Mouse (Mus musculus): ENCODE measurements around the gene Plekha4.
A peak's percentile ranks its signal among the peaks of the same experiment; 100 is the strongest.
"Not testable (repeated sequence)": the region's sequence is repeated elsewhere in the genome, so short reads cannot be mapped to it uniquely, and the experiment has no call there.

Gene Plekha4

DNA sequence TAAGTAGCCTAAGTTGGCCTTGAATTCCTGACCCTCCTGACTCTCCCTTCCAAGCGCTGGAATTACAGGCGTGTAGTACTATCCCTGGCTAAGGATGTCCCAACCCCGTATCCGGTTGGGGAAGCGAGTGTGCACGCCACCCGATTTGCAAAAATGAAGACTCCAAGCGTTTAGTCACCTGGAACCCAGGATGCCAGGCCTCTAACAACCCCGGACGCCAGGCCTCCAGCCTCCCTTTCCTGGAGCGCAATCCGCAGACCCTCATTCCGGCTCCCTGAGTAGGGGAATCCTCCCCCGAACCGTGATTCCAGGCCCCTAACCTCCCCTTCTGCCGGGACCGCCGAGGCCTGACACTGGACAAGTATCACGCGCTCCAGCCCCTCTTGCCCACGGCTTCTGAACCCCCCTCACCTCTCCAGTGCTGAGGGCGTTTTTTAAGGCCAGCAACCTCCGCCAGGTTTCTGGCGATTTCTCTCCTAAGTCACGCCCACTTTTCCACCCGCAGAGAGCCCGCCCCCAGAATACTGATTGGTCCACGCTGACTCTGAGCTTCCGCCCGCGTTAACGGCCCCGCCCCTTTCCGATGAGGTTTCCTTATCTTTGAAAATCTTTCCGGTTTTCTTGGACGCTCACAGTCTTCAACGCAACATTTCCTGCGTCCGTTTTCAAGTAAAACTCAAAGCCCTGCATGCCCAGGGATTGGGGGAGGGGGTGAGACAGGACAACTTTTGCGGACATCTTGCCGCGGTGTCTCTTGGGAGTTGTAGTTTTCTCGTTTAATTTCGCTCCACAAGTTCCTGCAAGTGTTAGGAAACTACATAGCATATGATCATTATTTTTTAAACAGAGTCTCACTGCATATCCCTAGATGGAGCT, 16.0 kb upstream of the Plekha4 start, which contains the start of gene Nucb1:
TSS of gene Nucb1 (minus strand) at position 495 of the 876 bp plus-strand sequence.
- DNase-seq: peak; percentile 93

DNA sequence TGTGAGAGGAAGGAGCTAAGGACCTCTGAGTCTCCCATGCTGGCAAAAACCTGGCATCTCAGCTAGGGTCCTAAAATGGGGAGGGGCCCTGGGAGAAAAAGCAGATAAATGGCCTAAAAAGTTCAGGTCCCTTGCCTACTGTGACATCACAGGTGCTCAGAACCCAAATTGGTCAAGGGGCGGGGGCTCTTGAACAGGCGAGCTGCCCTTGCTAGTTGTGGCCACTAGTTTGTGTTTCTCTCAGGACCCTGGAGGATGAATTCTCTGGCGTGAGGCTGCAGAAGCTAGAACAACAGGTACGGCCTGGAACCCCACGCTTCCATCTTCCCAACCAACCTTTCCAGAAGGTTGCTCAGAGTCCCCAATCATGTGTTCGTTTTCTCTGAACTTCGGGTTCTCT, 11.7 kb upstream of the Plekha4 start:
- no peak for DNase-seq

DNA sequence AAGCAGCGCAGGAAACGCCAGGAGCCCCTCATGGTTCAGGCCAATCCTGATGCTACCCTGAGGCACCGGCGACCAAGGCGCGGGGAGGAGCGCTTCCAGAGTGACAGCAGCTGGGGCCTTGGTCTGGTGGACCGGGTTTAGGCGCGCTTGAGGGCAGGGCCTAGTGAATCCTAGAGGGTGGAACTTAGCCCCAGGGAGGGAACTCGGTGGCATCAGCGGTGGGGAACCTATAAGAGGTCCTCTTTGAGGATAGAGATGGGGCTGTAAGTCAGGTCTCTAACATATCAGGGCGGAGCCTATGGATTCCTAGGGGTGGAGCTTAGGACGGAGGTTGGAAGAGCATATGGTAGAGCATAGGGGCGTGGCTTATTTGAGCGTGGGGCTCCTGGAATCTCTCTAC, 10.7 kb upstream of the Plekha4 start:
- no peak for DNase-seq

DNA sequence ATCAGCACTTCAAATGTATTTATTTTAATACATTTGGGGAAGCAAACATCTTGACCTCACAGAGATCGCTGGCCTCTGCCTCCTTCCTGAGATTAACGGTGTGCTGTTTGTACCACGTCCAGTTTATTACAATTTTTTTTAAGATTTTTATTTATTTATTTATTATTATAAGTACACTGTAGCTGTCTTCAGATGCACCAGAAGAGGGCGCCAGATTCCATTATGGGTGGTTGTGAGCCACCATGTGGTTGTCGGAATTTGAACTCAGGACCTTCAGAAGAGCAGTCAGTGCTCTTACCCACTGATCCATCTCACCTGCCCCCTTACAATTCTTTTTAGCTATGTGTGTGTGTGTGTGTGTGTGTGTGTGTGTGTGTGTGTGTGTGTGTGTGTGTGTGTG, 9.3 kb upstream of the Plekha4 start:
- DNase-seq: not testable (repeated sequence)

DNA sequence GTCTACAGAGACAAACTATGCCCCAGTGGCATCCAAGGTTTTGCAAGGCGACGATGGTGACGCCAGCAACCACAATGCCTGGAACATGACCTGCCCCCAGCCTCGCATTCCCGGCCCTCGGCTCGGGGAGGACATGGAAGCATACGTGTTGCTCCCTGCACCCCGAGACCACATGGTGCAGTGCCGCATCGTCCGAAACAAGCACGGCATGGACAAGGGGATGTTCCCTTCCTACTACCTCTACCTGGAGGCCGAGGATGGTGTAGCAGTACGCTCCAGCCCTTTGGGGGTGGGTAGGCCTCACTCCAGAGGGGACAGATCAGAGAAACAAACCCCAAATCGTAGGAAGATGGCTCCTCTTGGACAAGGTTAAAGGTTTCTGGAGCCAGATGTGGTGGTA, 7.5 kb upstream of the Plekha4 start:
- no peak for DNase-seq

DNA sequence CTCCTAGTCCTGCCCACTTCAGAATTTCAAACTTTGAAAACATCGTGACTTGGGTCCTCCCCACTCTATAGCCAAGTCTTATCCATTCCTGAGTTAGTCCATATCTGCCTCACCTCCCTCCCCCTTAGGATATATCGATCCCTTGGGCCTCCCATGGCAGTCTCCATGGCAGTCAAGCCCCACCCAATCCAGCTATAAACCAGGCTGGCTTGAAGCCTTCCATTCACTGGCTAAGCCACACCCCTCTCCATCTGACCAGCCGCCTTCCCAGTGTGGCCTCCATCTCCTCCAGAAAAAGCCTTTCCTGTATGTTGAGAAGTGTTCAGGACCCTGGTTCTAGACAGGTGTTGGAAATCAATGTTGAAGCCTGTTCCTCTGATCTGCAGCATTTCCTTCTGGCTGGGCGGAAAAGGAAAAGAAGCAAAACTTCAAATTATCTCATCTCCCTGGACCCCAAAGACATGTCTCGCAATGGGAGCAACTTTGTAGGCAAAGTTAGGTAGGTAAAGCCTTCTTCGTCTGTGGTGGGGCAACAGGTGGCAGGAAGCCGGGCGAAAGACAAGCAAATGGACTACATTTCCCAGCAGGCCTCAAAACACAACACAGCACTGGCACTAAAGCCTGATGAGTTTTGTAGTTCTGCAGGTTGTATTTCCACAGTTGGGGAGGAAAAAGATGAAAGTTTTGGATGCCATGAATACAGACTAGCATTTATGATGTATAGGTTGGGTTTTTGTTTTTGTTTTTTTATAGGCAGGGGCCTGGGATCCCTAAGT, 6.6 kb upstream of the Plekha4 start:
- no peak for DNase-seq

DNA sequence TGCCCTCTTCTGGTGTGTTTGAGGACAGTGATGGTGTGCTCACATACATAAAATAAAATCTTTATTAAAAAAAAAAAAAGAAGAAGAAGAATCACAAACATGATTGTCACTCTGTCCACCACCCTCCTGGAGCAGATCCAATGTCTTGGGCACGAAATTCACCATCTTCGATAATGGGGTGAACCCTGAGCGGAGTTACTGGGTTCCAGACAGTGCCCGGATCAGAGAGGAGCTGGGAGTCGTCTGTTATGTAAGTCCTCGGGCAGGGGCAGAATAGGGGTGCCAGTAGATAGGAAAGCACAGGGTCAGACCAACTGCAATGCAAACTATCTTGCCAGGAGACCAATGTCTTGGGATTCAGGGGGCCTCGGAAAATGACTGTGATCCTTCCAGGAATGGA, 5.5 kb upstream of the Plekha4 start:
- DNase-seq: no peak

DNA sequence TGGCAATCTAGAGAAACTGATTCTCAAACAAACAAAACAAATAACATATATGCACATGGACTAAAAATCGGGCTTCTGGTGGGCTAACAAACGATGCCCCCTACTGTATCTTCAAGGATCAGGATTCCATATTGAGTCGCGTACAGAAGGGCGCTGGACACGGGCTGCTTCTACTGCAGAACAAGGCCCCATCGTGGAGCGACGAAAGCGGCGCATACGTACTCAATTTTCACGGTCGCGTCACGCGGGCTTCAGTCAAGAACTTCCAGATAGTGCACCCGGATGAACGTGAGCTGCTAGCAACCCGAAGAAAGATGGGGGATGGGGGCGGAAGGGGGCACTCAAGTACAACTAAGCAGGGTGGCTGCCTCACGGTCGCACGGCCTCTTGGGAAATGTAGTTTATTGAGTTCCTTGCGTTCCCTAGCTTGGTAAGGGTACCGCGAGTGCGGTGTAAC, 4.4 kb upstream of the Plekha4 start:
- DNase-seq: peak; percentile 88

DNA sequence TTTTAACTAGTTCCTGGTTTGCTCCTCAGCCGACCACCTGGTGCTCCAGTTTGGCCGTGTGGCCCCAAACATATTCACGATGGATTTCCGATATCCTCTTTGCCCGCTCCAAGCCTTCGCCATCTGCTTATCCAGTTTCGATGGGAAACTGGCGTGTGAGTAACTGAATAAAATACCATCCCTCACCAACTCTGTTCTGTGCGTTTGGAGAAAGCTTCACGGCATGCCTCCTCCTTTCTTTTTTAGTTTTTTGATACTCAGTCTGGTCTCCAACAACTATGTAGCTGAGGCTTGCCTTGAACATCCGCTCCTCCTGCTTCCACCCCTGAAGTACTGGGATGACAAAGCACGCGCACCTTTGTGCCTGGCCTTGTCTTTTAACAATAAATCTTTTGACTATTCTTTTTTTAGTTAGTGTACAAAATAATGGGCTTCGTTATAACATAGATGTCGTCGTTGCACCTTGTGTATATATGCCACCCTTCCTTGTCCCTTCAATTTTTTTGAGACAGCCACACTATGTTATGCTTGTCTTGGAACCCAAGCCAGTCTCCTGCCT, 3.9 kb upstream of the Plekha4 start:
- DNase-seq: no peak

DNA sequence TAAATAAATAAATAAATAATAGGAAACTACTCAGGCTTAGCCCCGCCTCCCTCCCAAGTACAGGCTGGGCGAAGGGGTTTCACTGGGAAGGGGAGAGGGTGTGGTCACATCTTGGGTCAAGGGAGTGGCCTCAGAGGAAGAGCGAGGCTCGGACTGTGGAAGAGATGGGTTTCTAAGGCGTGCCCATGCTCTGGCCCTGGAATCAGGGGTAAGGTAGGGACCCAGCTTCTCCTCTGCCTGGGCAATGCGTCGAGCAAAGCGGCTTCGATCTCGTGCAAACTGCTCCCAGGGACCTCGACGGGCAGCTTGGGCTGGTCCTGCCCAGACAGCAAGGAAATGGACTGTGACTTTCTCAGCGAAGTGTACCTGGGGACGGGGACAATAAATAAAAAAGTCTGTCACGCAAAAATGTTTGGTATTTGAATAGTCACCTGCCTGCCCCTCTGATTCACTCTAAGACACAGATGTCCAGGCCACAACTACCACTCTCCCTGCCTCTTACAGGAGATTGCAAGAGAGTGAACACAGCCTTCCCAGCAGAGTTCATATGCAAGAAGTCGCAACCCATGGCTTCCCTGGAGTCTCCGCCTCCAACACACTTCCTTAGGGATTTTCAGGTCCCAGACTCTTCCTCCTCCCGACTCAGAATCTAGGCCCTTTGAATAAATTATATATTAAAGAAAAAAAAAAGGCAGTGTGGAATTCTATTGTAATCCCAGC, 3.0 kb upstream of the Plekha4 start:
- no peak for DNase-seq

DNA sequence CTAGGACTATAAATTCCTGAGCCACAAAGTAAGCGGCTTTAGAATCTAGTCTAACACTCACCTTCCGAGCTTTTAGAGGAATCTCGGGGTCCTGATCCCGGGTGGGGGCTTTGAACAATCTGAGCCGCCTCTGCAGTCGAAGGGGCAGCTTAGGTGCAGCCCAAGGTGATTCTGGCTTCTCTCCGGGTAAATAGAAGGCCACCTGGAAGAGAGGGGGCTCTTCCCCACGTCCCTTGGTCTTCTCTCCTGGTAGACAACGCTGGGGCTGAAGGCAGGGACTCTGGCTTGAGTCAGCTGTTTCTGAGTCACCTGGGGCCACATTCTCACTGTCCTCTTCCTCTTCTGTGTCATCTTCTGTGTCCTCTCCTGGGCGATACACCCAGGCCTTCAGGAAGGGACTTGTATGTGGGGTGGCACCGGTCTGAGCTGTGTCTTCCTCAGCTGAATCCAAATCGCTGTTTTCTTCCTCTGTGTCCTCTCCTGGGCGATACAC, 2.4 kb upstream of the Plekha4 start:
- DNase-seq: peak; percentile 23

DNA sequence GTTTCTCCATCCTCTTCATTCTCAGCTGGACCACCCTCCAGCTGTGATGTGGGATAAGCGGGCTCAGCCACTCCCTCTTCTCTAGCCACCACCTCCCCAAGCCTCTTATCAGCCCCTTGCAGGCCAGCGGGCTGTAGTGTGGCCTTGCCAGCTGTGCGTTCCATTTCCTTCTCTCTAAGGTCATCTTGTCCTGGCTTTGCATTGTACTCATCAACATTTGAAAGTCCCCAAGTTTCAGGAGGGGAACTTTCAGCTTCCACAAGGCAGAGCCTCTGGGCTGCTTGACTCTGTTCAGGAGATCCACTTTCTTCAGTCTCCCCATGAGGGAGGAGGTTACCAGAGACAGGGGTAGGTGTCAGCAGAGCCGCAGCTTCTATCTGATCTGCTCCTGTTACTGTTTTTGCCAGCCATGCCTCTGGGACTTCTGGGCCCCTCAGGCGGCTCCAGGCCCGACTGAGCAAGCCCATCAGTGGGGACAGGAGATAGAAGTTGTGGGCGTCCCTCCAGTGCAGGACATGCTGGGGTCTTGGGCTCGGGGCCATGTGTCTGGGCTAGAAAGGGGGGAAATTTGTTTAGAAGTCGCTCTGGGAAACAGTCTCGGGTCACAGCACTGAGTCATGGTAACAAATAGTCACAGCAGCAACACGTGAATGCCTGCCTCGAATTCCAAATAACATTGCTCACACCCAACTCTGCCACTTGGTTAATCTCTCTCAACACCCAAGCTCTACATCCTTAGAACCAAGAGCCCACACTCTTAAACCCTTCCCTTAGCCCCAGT, 1.1 kb upstream of the Plekha4 start:
- peak; percentile 64 for DNase-seq

DNA sequence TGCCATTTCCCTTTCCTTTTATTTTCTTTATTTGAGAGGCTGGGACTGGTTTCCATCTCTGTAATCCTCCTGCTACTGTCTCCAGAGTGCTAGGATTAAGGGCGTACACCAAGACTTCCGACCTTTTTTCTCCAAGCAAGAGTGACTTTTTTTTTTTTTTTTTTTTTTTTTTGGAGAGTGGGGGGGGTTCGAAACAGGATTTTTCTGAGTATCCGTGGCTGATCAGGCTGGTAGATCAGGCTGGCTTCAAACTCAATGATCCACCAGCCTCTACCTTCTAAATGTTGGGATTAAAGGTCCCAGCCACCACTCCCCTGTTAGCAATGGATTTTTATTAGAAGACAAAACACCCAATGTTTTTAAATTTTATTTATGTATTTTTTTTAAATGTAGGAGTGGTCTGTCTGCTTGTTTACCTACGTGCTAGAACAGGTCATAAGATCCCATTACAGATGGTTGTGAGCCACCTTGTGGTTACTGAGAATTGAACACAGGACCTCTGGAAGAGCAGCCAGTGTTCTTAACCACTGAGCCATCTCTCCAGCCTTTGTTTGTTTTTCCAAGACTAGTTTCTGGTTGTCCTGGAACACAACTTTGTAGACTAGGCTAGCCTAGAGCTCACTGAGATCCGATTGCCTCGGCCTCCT, 467 bp downstream of the Plekha4 start:
- DNase-seq: peak; percentile 76

DNA sequence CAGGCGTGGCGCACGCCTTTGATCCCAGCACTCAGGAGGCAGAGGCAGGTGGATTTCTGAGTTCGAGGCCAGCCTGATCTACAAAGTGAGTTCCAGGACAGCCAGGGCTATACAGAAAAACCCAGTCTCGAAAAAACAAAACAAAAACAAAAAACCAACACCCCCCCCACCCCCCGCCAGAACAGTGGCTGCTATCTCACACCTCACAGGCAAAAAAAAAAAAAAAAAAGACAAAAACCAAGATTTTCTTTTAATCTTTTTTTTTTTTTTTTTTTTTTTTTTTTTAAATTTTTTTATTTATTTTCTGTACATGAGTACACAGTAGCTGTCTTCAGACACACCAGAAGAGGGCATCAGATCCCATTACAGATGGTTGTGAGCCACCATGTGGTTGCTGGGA, 1.0 kb downstream of the Plekha4 start:
- DNase-seq: not testable (repeated sequence)

DNA sequence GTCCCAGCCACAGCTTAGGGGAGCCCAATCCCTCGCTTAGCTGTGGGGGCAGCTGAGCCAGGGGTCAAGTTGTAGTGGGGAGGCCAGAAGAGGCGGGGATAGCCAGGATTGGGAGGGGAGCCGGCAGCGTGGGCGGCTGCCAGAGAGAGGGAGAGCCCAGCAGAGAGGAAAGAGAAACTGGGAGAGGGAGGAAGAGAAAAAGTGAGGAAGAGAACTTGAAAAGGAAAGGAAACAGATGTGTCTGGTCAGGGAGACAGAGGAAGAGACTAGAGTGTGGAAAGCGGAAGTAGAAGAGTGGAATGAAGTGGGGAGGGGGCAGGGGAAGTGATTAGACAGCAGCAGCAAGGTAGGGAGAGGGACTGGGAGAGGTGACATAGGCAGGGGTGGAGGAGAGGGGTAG, 3.3 kb downstream of the Plekha4 start:
- peak; percentile 27 for DNase-seq

DNA sequence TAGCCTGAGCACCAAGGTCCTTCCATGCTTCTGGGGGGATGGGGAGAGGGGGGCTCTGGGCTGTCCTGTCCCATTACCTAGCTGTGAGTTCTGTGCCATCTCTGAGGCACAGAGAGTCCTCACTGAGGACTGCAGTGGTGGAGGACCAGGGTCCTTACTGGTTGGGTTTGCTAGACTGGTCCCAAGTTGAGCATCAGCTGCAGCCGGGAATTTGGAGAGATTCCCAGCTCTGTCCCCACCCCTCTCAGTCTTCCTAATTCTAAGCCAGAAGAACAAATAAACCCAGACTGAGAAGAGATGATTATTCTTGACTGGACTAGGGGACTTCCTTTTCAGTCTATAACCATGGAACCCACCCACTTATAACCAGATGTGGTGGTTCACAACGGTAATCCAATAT, 4.5 kb downstream of the Plekha4 start:
- no peak for DNase-seq

DNA sequence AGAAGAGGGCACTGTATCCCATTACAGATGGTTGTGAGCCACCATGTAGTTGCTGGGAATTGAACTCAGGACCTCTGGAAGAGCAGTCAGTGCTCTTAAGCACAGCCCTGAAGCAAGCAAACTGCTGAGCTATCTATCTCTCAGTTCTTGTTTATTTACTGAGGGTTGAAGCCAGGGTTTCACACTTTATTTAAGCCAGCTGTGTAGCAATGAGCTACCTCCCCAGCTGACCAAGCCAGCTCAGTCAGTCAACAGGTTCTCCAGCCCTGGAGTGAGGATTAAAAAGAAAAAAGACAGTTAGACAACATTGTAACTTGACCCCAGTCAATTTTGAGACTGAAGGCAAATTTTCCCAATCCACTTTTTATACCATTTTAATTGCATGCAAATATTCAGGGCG, 9.5 kb downstream of the Plekha4 start:
- DNase-seq: peak; percentile 19

DNA sequence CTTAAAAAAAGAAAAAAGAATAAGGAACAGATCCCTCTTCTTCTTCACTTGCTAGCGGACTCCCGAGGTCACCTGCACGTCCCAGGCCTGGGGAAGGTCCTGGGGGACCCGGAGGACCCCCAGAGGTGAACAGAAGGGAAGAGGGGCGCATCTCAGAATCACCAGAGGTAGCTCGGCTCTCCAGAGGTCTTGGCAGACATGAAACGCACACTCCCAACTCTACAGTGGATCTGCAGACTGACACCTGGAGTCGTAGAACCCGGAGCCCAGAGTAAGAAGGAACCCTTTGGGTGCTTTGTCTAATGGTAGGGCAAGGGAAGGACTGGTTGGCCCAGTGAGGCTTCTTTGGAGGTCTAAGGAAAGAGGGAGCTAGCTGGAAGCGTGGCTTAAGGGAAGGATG, 11.5 kb downstream of the Plekha4 start:
- DNase-seq: peak; percentile 51

DNA sequence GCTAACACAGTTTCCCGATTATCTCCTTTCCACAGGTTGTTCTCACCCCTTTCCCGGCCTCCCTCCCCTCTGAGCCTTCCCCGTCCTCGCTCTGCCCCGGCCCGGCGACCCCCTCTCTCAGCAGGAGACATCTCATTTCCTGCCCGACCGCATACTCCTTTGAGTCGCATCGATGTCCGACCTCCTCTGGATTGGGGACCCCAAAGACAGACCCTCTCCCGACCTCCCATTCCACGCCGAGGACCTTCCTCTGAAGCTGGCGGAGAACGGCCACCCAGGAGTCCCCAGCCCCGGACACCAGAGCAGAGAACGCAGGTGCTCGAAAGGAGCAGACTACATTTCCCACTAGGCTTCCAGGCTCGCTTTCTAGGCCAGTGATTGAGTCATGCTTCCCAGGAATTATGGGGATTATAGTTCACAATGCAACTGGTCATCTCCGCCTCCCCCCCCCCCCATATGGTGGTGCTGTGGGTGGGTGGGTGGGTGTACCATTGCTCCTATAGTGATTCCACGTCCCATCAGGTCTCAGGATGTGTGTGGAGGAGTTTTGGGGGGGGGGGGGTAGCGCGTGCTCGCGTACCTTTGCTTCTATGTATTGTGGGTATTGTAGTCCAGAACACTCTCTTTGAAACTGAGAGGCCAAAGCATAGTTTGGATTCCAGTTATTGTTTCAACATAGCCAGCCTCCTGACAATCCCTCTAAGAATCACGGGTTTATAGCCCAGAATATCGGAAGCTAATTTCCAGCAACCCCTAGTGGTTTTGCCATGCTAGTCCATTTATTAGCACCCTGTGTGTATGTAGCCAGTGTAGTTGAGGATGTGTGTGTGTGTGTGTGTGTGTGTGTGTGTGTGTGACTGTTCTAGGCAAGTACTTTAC, 12.3 kb downstream of the Plekha4 start:
- peak; percentile 84 for DNase-seq

DNA sequence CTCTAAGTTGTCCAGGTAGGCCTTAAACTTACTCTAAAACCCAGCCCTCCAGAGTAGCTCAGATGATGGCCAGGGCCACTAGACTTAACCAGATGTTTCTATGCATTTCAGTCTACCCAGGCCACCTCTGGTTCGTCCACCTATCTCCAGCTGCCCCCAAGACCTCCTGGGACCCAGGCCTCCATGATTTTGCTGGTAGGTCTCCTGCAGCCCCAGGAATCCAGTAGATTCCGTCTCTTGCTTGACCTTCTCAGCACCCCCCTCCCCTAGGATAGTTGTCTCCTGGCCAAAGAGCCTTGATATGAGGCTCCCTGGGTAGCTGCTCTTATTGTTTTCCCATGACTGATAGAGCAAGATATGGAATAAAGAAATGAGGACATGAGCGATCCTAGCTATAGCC, 13.0 kb downstream of the Plekha4 start:
- DNase-seq: peak; percentile 51
